Comparison of ENCODE assay signal across 8 mouse cellular contexts in the genomic region with DNA sequence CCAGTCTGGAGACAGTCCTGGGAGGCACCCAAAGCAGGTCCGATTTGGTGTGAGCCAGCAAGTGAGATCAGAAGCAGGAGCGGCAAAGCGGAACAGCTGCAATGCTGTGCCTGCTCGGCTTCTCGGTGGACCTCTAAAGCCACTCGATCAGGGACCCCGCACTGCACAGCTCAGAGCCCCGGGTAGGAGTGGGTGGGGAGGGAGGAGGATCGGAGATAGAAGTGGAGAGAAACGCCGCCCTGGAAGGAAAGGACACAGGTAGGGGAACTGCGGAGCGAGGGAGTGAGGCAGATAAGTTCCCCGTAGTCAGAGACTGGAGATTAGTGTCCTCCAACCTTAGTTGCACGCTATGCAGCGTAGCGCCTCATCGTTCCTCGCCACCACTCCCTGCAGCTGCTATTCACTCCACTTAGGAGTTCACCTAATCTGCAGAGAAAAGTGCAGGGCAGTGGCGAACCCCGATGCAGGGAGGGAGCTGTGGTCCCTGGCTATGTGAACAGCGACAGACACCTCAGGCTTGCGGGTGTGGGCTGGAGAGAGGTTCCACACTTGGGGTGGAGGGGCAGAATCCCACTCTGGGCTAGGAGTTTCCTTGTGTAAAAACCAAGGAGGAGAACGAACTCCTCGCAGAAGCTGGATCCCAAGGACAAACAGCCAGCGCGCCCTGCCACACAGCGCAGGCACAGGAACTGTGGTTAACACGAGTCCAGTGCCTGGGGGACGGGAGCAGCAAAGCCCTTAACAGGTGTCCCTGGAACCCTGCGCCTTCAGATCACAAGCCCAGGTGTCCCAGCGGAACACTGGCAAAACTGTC. TPM values are rescaled to one million over a fixed set of nuclear protein-coding genes. Genes with fewer than 3 reads are reported as not detected.
DNase-seq lines count a peak whose midpoint lies in the region; ATAC-seq and TF ChIP-seq lines count a peak whose summit lies in the region.

A gene (minus strand): TSS at position 177 of the 814 bp plus-strand sequence.

- WGBS in heart, postnatal 0 days: 2% methylated on average over 32 of the region's 32 CpGs
- under 1% methylated on average over 32 of the region's 32 CpGs for WGBS in limb, embryonic 13.5 days
- under 1% methylated on average over 32 of the region's 32 CpGs for WGBS in neural tube, embryonic 14.5 days

- H3K9ac ChIP-seq in heart, postnatal 0 days (replicated peaks; ENCODE audit: low read depth, low read length): no peak within 1 kb of the TSS; the same call in 1 of the 2 replicates
- peak within 1 kb of the TSS; percentile 61 for H3K9ac ChIP-seq in limb, embryonic 13.5 days
- H3K9ac ChIP-seq in neural tube, embryonic 14.5 days (replicated peaks; ENCODE audit: low read depth, low read length): peak within 1 kb of the TSS; percentile 26; the same call in 1 of the 2 replicates

- no peak; the same call in 1 of the 2 replicates for ATAC-seq in heart, postnatal 0 days (ENCODE audit: insufficient read depth, low read depth)
- ATAC-seq in limb, embryonic 13.5 days (ENCODE audit: low FRiP score, low read depth): peak; percentile 79
- ATAC-seq in neural tube, embryonic 14.5 days (ENCODE audit: low read depth): peak; percentile 68

- intact Hi-C loops in gastrocnemius, adult 2 months (cut with DNase I): no loop called here

- no peaks in the 10 kb centered on the region for H3K36me3 ChIP-seq in E14TG2a.4 (ENCODE audit: insufficient read depth, low read length)
- H3K36me3 ChIP-seq in heart, postnatal 0 days (replicated peaks; ENCODE audit: control insufficient read depth, insufficient read depth, low read length): no peaks in the 10 kb centered on the region
- no peaks in the 10 kb centered on the region for H3K36me3 ChIP-seq in limb, embryonic 13.5 days
- no peaks in the 10 kb centered on the region for H3K36me3 ChIP-seq in neural tube, embryonic 14.5 days (ENCODE audit: control insufficient read depth, insufficient read depth, low read length)

- TF ChIP-seq CTCF in gastrocnemius, adult 2 months (IDR thresholded peaks at IDR 0.05): no peak
- no peak for TF ChIP-seq CTCF in E14TG2a.4 (conservative IDR thresholded peaks at IDR 0.05; ENCODE audit: low read length)
- TF ChIP-seq CTCF in heart, postnatal 0 days (IDR thresholded peaks at IDR 0.05; ENCODE audit: low read depth): no peak

- peak within 1 kb of the TSS; percentile 70 for H3K4me2 ChIP-seq in heart, postnatal 0 days (ENCODE audit: low read depth, low read length)
- H3K4me2 ChIP-seq in limb, embryonic 13.5 days (replicated peaks): peak within 1 kb of the TSS; percentile 94
- peak within 1 kb of the TSS; percentile 86 for H3K4me2 ChIP-seq in neural tube, embryonic 14.5 days (ENCODE audit: low read depth, low read length)

- peak within 1 kb of the TSS; percentile 60 for H3K4me3 ChIP-seq in gastrocnemius, adult 2 months
- H3K4me3 ChIP-seq in E14TG2a.4 (replicated peaks; ENCODE audit: low read length): peak within 1 kb of the TSS; percentile 74
- H3K4me3 ChIP-seq in heart, postnatal 0 days (ENCODE audit: low read depth, low read length): peak within 1 kb of the TSS; percentile 40
- H3K4me3 ChIP-seq in limb, embryonic 13.5 days: peak within 1 kb of the TSS; percentile 46
- H3K4me3 ChIP-seq in neural tube, embryonic 14.5 days (ENCODE audit: low read depth, low read length): peak within 1 kb of the TSS; percentile 37

- no peak within 1 kb of the TSS for H3K27ac ChIP-seq in gastrocnemius, adult 2 months
- H3K27ac ChIP-seq in heart, postnatal 0 days (ENCODE audit: low read depth): no peak within 1 kb of the TSS
- no peak within 1 kb of the TSS for H3K27ac ChIP-seq in limb, embryonic 13.5 days
- H3K27ac ChIP-seq in neural tube, embryonic 14.5 days (ENCODE audit: low read depth, low read length): no peak within 1 kb of the TSS

- peaks cover 41% of the 10 kb centered on the region for H3K27me3 ChIP-seq in E14TG2a.4 (ENCODE audit: insufficient read depth, low read length)
- H3K27me3 ChIP-seq in heart, postnatal 0 days (ENCODE audit: control insufficient read depth, insufficient read depth, low read length): peaks cover 12% of the 10 kb centered on the region
- peaks cover 27% of the 10 kb centered on the region for H3K27me3 ChIP-seq in limb, embryonic 13.5 days
- no peaks in the 10 kb centered on the region; the same call in 1 of the 2 replicates for H3K27me3 ChIP-seq in neural tube, embryonic 14.5 days (ENCODE audit: control insufficient read depth, insufficient read depth, low read length)

- H3K4me1 ChIP-seq in E14TG2a.4 (replicated peaks; ENCODE audit: low read depth, low read length): peaks cover 15% of the 10 kb centered on the region
- H3K4me1 ChIP-seq in heart, postnatal 0 days (ENCODE audit: control insufficient read depth, insufficient read depth): no peaks in the 10 kb centered on the region
- peaks cover 12% of the 10 kb centered on the region for H3K4me1 ChIP-seq in limb, embryonic 13.5 days
- H3K4me1 ChIP-seq in neural tube, embryonic 14.5 days (ENCODE audit: control insufficient read depth, insufficient read depth, low read length): 0 out of 2 replicates have a peak, but pooled peaks cover 3% of the 10 kb centered on the region

- DNase-seq in gastrocnemius, adult 2 months: no peak
- no peak for DNase-seq in gastrocnemius, adult 18-20 months (ENCODE audit: low spot score)
- DNase-seq in cerebellum, postnatal 36 days: peak; percentile 8 to 12
- DNase-seq in heart, postnatal 0 days (ENCODE audit: low spot score): no peak
- no peak for DNase-seq in thymus, postnatal 10 days (ENCODE audit: low spot score in 2 of 2)

- no peaks in the 10 kb centered on the region for H3K9me3 ChIP-seq in E14TG2a.4 (ENCODE audit: low read length)
- no peaks in the 10 kb centered on the region for H3K9me3 ChIP-seq in heart, postnatal 0 days (replicated peaks; ENCODE audit: control insufficient read depth, low read length)
- no peaks in the 10 kb centered on the region for H3K9me3 ChIP-seq in limb, embryonic 13.5 days
- H3K9me3 ChIP-seq in neural tube, embryonic 14.5 days (ENCODE audit: control insufficient read depth, low read length): no peaks in the 10 kb centered on the region

- TF ChIP-seq EP300 in heart, postnatal 0 days (IDR thresholded peaks at IDR 0.05; ENCODE audit: low read depth): no peak

RNA-seq across cellular contexts. Expression of the gene that starts here (rescaled TPM):
- total RNA-seq in gastrocnemius, adult 2 months (2021): under 1 TPM in 1 of 2 experiments, not detected in 1; 0.08 TPM
- not detected for total RNA-seq in gastrocnemius, adult 18-20 months (2021)
- not detected in 2 replicates for total RNA-seq in heart, postnatal 0 days (2014; rRNA removed; ENCODE audit: low replicate concordance)
- polyA plus RNA-seq in heart, postnatal 0 days (2015; fragmentation: Nextera tagmentation; extraction: Ambion mirVana): not detected in 2 replicates
- polyA plus RNA-seq in limb, embryonic 13.5 days (2015; fragmentation: Nextera tagmentation; extraction: Ambion mirVana): 0.50 and 0.67 TPM in 2 replicates
- 1.8 and 2.0 TPM in 2 replicates for polyA plus RNA-seq in neural tube, embryonic 14.5 days (2014; fragmentation: Nextera tagmentation; extraction: Ambion mirVana)

Comparison
In these comparisons a context has a peak if more than half of its experiments do, and no peak if none do; other contexts are left out.
1. Peak in ATAC-seq, H3K4me3 ChIP-seq, H3K9ac ChIP-seq and H3K4me2 ChIP-seq in limb, embryonic 13.5 days; RNA of the gene not detected or under 1 TPM.
2. DNase-seq: peak in cerebellum, postnatal 36 days (2 of 2); none in gastrocnemius, adult 2 months (single experiment), gastrocnemius, adult 18-20 months (single experiment), heart, postnatal 0 days (single experiment) and thymus, postnatal 10 days (0 of 2).
3. Peak in every context shown above with its lines, with median percentiles within 50 percentile points of each other: H3K4me3 ChIP-seq and H3K4me2 ChIP-seq.